In the genomic region with DNA sequence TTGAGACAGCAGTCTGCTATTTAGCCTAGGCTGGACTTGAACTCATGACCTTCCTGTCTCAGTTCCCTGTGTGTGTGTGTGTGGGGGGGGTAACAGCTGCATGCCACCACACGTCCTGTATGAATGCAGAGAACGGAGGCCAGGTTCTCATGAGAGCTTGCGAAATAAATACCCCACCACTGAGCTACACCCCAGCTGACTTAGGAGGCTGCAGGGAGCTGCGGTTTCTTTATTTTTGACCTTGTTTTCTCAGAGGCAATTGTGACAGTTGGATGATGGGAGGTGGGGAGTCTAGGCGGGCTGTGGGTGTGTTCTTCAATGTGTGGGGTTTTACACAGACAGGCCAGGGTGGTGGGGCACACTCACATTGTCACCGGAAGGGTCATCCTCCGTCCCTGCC, we compare ENCODE assay signal across 21 mouse cellular contexts. TPM values are rescaled to one million over a fixed set of nuclear protein-coding genes. Genes with fewer than 3 reads are reported as not detected.
DNase-seq lines count a peak whose midpoint lies in the region; ATAC-seq lines count a peak whose summit lies in the region.
"Had no signal": no experiment of that assay in that cellular context is flagged by ENCODE, and none has a peak within 500 bp of the region (broad histone marks: within the 10 kb centered on the region; RNA-seq: fewer than 3 reads in every experiment).

No protein-coding gene starts in this region.

- no peak overlapping the region for H3K4me3 ChIP-seq in heart, embryonic 10.5 days
- no peak overlapping the region for H3K4me3 ChIP-seq in heart, embryonic 12.5 days
- H3K4me3 ChIP-seq: forebrain, embryonic 15.5 days; heart, adult 2 months; midbrain, embryonic 15.5 days had no signal

- no peak overlapping the region for H3K4me2 ChIP-seq in heart, embryonic 12.5 days
- H3K4me2 ChIP-seq: forebrain, embryonic 15.5 days; midbrain, embryonic 15.5 days had no signal

- H3K9ac ChIP-seq in heart, embryonic 12.5 days: no peak overlapping the region
- H3K9ac ChIP-seq: forebrain, embryonic 15.5 days; liver, embryonic 14.5 days; midbrain, embryonic 15.5 days had no signal

- H3K27ac ChIP-seq in heart, embryonic 10.5 days: no peak overlapping the region
- no peak overlapping the region for H3K27ac ChIP-seq in heart, embryonic 12.5 days (ENCODE audit: poor library complexity, severe bottlenecking)
- H3K27ac ChIP-seq: forebrain, embryonic 15.5 days; heart, adult 2 months; kidney, postnatal 0 days; liver, embryonic 14.5 days; midbrain, embryonic 15.5 days had no signal

- H3K36me3 ChIP-seq in heart, embryonic 10.5 days: no peaks in the 10 kb centered on the region
- H3K36me3 ChIP-seq in heart, embryonic 12.5 days: no peaks in the 10 kb centered on the region

- 79% methylated on average over 7 of the region's 7 CpGs for WGBS in heart, embryonic 10.5 days
- 69% methylated on average over 7 of the region's 7 CpGs for WGBS in heart, embryonic 12.5 days

- H3K9me3 ChIP-seq in heart, embryonic 10.5 days: no peaks in the 10 kb centered on the region
- H3K9me3 ChIP-seq in heart, embryonic 12.5 days (replicated peaks): no peaks in the 10 kb centered on the region
- H3K9me3 ChIP-seq: forebrain, embryonic 15.5 days; midbrain, embryonic 15.5 days had no signal

- peak; percentile 83 for ATAC-seq in megakaryocyte progenitor cell, adult 5-6 weeks (replicated peaks; ENCODE audit: poor library complexity)
- ATAC-seq in heart, embryonic 12.5 days (ENCODE audit: insufficient number of reproducible peaks, low FRiP score): no peak
- ATAC-seq: forebrain, embryonic 15.5 days; midbrain, embryonic 15.5 days had no signal

- DNase-seq in CD4-positive helper T cell, adult 2 months (ENCODE audit: low read depth, low spot score): peak; percentile 53
- peak; percentile 56 for DNase-seq in T-cell, adult 2 months (ENCODE audit: low spot score)
- DNase-seq in thymus, postnatal 10 days (ENCODE audit: low spot score in 2 of 2): peak; percentile 50 to 69
- no peak for DNase-seq in heart, embryonic 10.5 days (ENCODE audit: low spot score)
- DNase-seq in cerebellum, adult 9-11 months: no peak
- DNase-seq: adrenal gland, postnatal 36 days; heart, adult 2 months; heart, postnatal 4 days; layer of hippocampus, adult 9-11 months; right cerebral cortex, adult 18-20 months had no signal

- H3K4me1 ChIP-seq in heart, embryonic 10.5 days: peaks cover 13% of the 10 kb centered on the region
- peaks cover 11% of the 10 kb centered on the region for H3K4me1 ChIP-seq in heart, embryonic 12.5 days (replicated peaks)

- H3K27me3 ChIP-seq in heart, embryonic 10.5 days (ENCODE audit: insufficient read depth, poor library complexity, severe bottlenecking): peaks cover 37% of the 10 kb centered on the region
- H3K27me3 ChIP-seq in heart, embryonic 12.5 days (replicated peaks): peaks cover 26% of the 10 kb centered on the region
- H3K27me3 ChIP-seq: forebrain, embryonic 15.5 days; midbrain, embryonic 15.5 days had no signal

RNA-seq across cellular contexts. Expression of a gene that starts 5.5 kb away (rescaled TPM):
- 24.4 and 35.2 TPM in 2 replicates for total RNA-seq in megakaryocyte progenitor cell, adult 5-6 weeks (2015)
- total RNA-seq in megakaryocyte progenitor cell, adult 5-6 weeks (2017): 18.4 and 28.5 TPM in 2 replicates
- 2.2 and 3.5 TPM in 2 replicates for polyA plus RNA-seq in heart, embryonic 10.5 days (2016; fragmentation: Nextera tagmentation; extraction: Ambion mirVana)
- polyA plus RNA-seq in heart, embryonic 12.5 days (2016; fragmentation: Nextera tagmentation; extraction: Ambion mirVana): 2.9 and 3.8 TPM in 2 replicates

RNA-seq across cellular contexts. Expression of a gene that starts 27.7 kb away (rescaled TPM):
- 95.6 and 117 TPM in 2 replicates for total RNA-seq in megakaryocyte progenitor cell, adult 5-6 weeks (2015)
- 89.2 and 101 TPM in 2 replicates for total RNA-seq in megakaryocyte progenitor cell, adult 5-6 weeks (2017)
- polyA plus RNA-seq in heart, embryonic 10.5 days (2016; fragmentation: Nextera tagmentation; extraction: Ambion mirVana): 114 and 151 TPM in 2 replicates
- 153 and 170 TPM in 2 replicates for polyA plus RNA-seq in heart, embryonic 12.5 days (2016; fragmentation: Nextera tagmentation; extraction: Ambion mirVana)

RNA-seq across cellular contexts. Expression of a gene that starts 55.9 kb away (rescaled TPM):
- total RNA-seq in megakaryocyte progenitor cell, adult 5-6 weeks (2015): not detected in 2 replicates
- total RNA-seq in megakaryocyte progenitor cell, adult 5-6 weeks (2017): not detected in 2 replicates
- polyA plus RNA-seq in heart, embryonic 10.5 days (2016; fragmentation: Nextera tagmentation; extraction: Ambion mirVana): not detected in 2 replicates
- not detected in 2 replicates for polyA plus RNA-seq in heart, embryonic 12.5 days (2016; fragmentation: Nextera tagmentation; extraction: Ambion mirVana)
- total RNA-seq: adrenal gland, postnatal 36 days; gastrocnemius, adult 18-20 months; heart, adult 2 months; heart, postnatal 4 days had no signal
- polyA plus RNA-seq: cortical plate, adult 2 months; embryonic facial prominence, embryonic 14.5 days; heart, adult 2 months; intestine, embryonic 14.5 days; kidney, postnatal 0 days; limb, embryonic 11.5 days; liver, embryonic 14.5 days had no signal

Comparison
In these comparisons a context has a peak if more than half of its experiments do, and no peak if none do; other contexts are left out.
1. DNase-seq: peak in CD4-positive helper T cell, adult 2 months (single experiment), T-cell, adult 2 months (single experiment) and thymus, postnatal 10 days (2 of 2); none in heart, embryonic 10.5 days (single experiment) and cerebellum, adult 9-11 months (single experiment).